Mouse (Mus musculus): ENCODE data around the gene Serpinb7. TPM values are rescaled to one million over a fixed set of nuclear protein-coding genes. Genes with fewer than 3 reads are reported as not detected.
A peak's percentile ranks its signal among the peaks of the same experiment; 100 is the strongest.

The Serpinb7 gene
- polyA plus RNA-seq, 1 experiment: not detected

DNA sequence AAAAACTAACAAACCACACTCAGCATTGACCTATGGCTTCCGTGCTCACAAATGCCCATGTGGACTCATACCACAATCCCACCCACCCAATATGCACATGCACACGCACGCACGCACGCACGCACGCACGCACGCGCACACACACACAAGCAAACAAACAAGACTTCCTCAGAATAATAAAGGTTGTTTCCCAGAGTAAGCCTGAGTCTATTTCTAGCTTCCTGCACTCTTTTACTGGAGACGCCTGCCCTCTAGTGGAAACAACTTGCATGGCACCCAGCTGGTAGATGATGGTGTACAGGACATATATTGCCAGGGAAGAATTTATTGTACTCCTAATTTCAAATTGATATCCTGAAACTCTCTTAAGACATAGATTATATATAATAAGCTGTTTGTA lies 82.0 kb downstream of the Serpinb7 start:
- H3K4me1 ChIP-seq (ENCODE audit: control insufficient read depth, insufficient read depth, low read length): no peaks in the 10 kb centered on the region
- 9% methylated on average over 11 of the region's 11 CpGs for WGBS
- no peaks in the 10 kb centered on the region for H3K27me3 ChIP-seq (replicated peaks; ENCODE audit: control insufficient read depth, insufficient read depth, low read length)
- DNase-seq: peak; percentile 64
- H3K36me3 ChIP-seq (ENCODE audit: control insufficient read depth, insufficient read depth, low read length): no peaks in the 10 kb centered on the region
- TF ChIP-seq CTCF (conservative IDR thresholded peaks at IDR 0.05; ENCODE audit: insufficient read depth, insufficient read length, low read depth, low read length): peak; percentile 73
- TF ChIP-seq POLR2A (IDR thresholded peaks at IDR 0.05; ENCODE audit: low read depth, low read length): no peak
- H3K27ac ChIP-seq (ENCODE audit: insufficient read depth, low read depth, low read length): no peak overlapping the region
- H3K4me3 ChIP-seq (ENCODE audit: insufficient read depth, low read depth, low read length): no peak overlapping the region

GRCm38 (mm10) chr1:107489577-107489976 lies 90.1 kb downstream of the Serpinb7 start:
- Histone ChIP-seq H3K27ac (ENCODE audit: insufficient read depth, low read depth, low read length) (no peak overlapping the region), H3K4me3 (ENCODE audit: insufficient read depth, low read depth, low read length) (no peak overlapping the region), H3K36me3 (ENCODE audit: control insufficient read depth, insufficient read depth, low read length) (no peaks in the 10 kb centered on the region), H3K27me3 (replicated peaks; ENCODE audit: control insufficient read depth, insufficient read depth, low read length) (no peaks in the 10 kb centered on the region), H3K4me1 (ENCODE audit: control insufficient read depth, insufficient read depth, low read length) (no peaks in the 10 kb centered on the region)
- no peak for DNase-seq
- TF ChIP-seq CTCF (conservative IDR thresholded peaks at IDR 0.05; ENCODE audit: insufficient read depth, insufficient read length, low read depth, low read length): no peak
- no peak for TF ChIP-seq POLR2A (IDR thresholded peaks at IDR 0.05; ENCODE audit: low read depth, low read length)
- WGBS: 53% methylated on average over 8 of the region's 8 CpGs

GRCm38 (mm10) chr1:107496789-107497188 lies 97.3 kb downstream of the Serpinb7 start:
- Histone ChIP-seq H3K36me3 (ENCODE audit: control insufficient read depth, insufficient read depth, low read length) (no peaks in the 10 kb centered on the region), H3K4me1 (ENCODE audit: control insufficient read depth, insufficient read depth, low read length) (no peaks in the 10 kb centered on the region), H3K27me3 (replicated peaks; ENCODE audit: control insufficient read depth, insufficient read depth, low read length) (no peaks in the 10 kb centered on the region), H3K27ac (ENCODE audit: insufficient read depth, low read depth, low read length) (no peak overlapping the region), H3K4me3 (ENCODE audit: insufficient read depth, low read depth, low read length) (no peak overlapping the region)
- DNase-seq: no peak
- TF ChIP-seq CTCF (conservative IDR thresholded peaks at IDR 0.05; ENCODE audit: insufficient read depth, insufficient read length, low read depth, low read length) (no peak), POLR2A (IDR thresholded peaks at IDR 0.05; ENCODE audit: low read depth, low read length) (no peak)
- 83% methylated on average over 2 of the region's 2 CpGs for WGBS

- Histone ChIP-seq H3K27me3 (replicated peaks; ENCODE audit: control insufficient read depth, insufficient read depth, low read length) (no peaks in the 10 kb centered on the region), H3K4me1 (ENCODE audit: control insufficient read depth, insufficient read depth, low read length) (no peaks in the 10 kb centered on the region), H3K4me3 (ENCODE audit: insufficient read depth, low read depth, low read length) (no peak overlapping the region), H3K36me3 (ENCODE audit: control insufficient read depth, insufficient read depth, low read length) (no peaks in the 10 kb centered on the region), H3K27ac (ENCODE audit: insufficient read depth, low read depth, low read length) (no peak overlapping the region)
- DNase-seq: no peak
- TF ChIP-seq POLR2A (IDR thresholded peaks at IDR 0.05; ENCODE audit: low read depth, low read length) (no peak), CTCF (conservative IDR thresholded peaks at IDR 0.05; ENCODE audit: insufficient read depth, insufficient read length, low read depth, low read length) (no peak)
These were observed 102.6 kb downstream of the Serpinb7 start for GRCm38 (mm10) chr1:107502025-107502424.

Other genes starting within 250 kb of the Serpinb7 start
- gene Serpinb3b, start 121.3 kb upstream of the Serpinb7 start, polyA plus RNA-seq (2012; rRNA removed): not detected in 2 replicates
- gene Serpinb3c, start 121.3 kb upstream of the Serpinb7 start, polyA plus RNA-seq (2012; rRNA removed): not detected in 2 replicates
- gene Serpinb11, start 38.5 kb upstream of the Serpinb7 start, polyA plus RNA-seq (2012; rRNA removed): not detected in 2 replicates
- gene Serpinb2, start 111.8 kb downstream of the Serpinb7 start, polyA plus RNA-seq (2012; rRNA removed): 0.11 TPM in 1 of 2 replicates, not detected in the other
- 7.5 and 11.0 TPM in 2 replicates for gene Serpinb8, start 190.4 kb downstream of the Serpinb7 start, polyA plus RNA-seq (2012; rRNA removed)